Mouse (Mus musculus) midbrain, embryonic 13.5 days (tissue): ENCODE data around the gene Pom121l2. TPM values are rescaled to one million over a fixed set of nuclear protein-coding genes. Genes with fewer than 3 reads are reported as not detected.
A peak's percentile ranks its signal among the peaks of the same experiment; 100 is the strongest.
"Not testable (repeated sequence)": the region's sequence is repeated elsewhere in the genome, so short reads cannot be mapped to it uniquely, and the experiment has no call there.

Experiments
- ATAC-seq: fragments of 200-750 bp; cut with Nextera tagmentation; 2 replicates; pipeline ENCODE4 v1.8.0; 2017; ENCODE audit warnings: mild to moderate bottlenecking, moderate TSS enrichment, moderate library complexity
- H3K27ac ChIP-seq: fragments of 300-500 bp; sonication (generic); 2 replicates; pipeline ENCODE4 v1.5.1; 2015; ENCODE audit warnings: inconsistent platforms, mild to moderate bottlenecking, moderate library complexity
- H3K27me3 ChIP-seq: fragments of 300-500 bp; sonication (generic); 2 replicates; pipeline ENCODE4 v1.6.1; 2015; ENCODE audit warnings: mild to moderate bottlenecking, inconsistent platforms
- H3K36me3 ChIP-seq: fragments of 300-500 bp; sonication (generic); 2 replicates; pipeline ENCODE4 v1.6.1; 2015; ENCODE audit warnings: mild to moderate bottlenecking, inconsistent platforms
- H3K4me1 ChIP-seq: fragments of 300-500 bp; sonication (generic); replicated peaks from 2 replicates; pipeline ENCODE4 v1.6.1; 2015; ENCODE audit warnings: inconsistent platforms
- H3K4me2 ChIP-seq: fragments of 300-500 bp; sonication (generic); replicated peaks from 2 replicates; pipeline ENCODE4 v1.6.1; 2015; ENCODE audit warnings: moderate library complexity, mild to moderate bottlenecking, inconsistent platforms
- H3K4me3 ChIP-seq: fragments of 300-500 bp; sonication (generic); replicated peaks from 2 replicates; pipeline ENCODE4 v1.5.1; 2015; ENCODE audit warnings: mild to moderate bottlenecking, inconsistent platforms
- H3K9ac ChIP-seq: fragments of 300-500 bp; sonication (generic); replicated peaks from 2 replicates; pipeline ENCODE4 v1.6.1; 2015; ENCODE audit warnings: mild to moderate bottlenecking, inconsistent platforms
- H3K9me3 ChIP-seq: fragments of 300-500 bp; sonication (generic); 2 replicates; pipeline ENCODE4 v1.6.1; 2016; ENCODE audit warnings: mild to moderate bottlenecking, inconsistent platforms
- WGBS: fragments of 180-500 bp; shearing (Covaris S2); methylation state at CpG from one replicate; pipeline ENCODE4 v1.1.7; 2015; 5-methylcytosine and 5-hydroxymethylcytosine counted together
- polyA plus RNA-seq: library from polyadenylated mRNA; unstranded; fragments of >200 nt; fragmentation: Nextera tagmentation; extraction: Ambion mirVana; gene quantifications from 2 replicates; pipeline ENCODE4 v1.2.1, GENCODE M21; 2015

The Pom121l2 gene
- polyA plus RNA-seq, 1 experiment from 2014 or later = not detected

DNA sequence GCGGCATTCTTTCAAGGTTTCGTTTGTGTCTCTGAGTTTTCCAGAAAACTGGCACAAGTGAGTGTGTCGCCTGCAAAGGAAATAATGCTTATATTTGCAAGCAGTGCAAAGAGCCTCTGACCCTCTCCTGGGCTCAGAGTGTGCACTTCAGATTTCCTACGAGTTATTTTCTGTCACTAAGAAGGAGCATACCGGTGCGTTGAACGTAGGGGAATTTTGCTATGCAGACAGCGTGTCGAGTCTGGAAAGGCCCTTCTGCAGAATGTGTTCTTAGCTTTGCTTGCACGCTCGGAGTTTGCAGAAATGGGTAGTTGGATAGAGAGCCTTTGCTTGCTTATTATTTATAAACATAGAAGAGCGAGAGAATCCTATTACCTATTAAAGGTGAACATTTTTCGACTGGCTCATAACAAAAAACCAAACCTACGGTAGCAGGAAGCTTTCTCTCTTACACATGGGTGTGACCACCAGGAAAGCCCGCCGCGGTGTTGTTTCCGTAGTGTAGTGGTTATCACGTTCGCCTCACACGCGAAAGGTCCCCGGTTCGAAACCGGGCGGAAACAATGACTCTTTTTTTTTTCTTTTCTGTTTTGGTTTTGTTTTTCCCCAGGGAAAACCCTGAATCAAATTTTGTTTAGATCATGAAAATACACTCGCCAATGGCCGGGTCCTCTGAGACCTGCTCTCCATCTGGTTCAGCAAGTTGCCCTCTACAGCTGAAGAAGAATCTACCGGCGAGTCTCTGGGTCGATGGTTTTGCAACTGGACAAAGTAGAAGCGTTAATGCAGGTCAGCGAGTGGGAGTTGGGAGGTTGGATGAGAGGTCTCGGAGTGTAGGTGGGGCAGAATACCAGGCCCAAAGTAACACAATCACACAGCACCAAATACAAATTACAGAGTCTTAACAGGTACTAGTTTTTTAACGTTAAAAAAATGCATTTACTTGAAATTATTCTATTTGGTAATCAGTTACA, 45.4 kb downstream of the Pom121l2 start:
- Histone ChIP-seq H3K9ac (peak overlapping the region; percentile 61), H3K4me3 (peak overlapping the region; percentile 43), H3K4me2 (peak overlapping the region; percentile 65), H3K27me3 (peaks cover 5% of the 10 kb centered on the region), H3K27ac (peak overlapping the region; percentile 59), H3K4me1 (peaks cover 16% of the 10 kb centered on the region), H3K9me3 (no peaks in the 10 kb centered on the region), H3K36me3 (no peaks in the 10 kb centered on the region)
- 1% methylated on average over 35 of the region's 35 CpGs for WGBS
- ATAC-seq = peak; percentile 9; the same call in 1 of the 2 replicates

DNA sequence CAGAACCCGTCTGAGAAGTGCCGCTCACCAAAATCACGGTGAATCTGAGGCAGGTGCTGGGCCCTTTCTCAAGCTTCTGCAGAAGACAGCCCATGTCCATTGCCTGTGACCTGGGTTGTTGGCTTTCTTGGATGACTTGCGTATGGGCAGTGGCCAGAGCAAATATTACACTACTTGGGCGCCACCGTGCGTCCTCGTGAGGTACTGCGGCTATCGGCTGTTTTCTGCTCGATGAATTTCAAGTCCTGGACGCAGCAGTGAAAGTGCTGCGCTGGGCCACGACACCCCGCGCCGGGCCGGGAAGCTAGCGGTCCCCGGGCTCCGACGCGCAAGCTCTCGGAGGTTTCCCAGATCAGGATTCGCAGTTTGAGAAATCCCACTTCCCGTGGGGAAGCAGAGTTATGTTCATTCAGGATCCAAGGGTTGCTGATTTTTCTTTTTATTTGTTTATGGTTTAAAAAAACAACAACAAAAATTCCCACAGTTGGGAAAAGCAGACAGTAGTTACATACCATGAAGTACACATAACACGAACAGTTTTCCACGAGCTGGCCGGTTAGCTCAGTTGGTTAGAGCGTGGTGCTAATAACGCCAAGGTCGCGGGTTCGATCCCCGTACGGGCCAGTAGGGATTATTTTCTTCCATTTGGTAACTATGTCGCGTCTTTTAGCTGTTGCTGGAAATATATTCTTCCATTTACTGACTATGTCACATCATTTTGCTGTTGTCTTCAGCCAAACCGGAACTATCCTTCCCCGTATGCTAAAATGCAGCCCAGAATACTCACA, 47.9 kb downstream of the Pom121l2 start:
- Histone ChIP-seq H3K27me3 (peaks cover 5% of the 10 kb centered on the region), H3K4me1 (peaks cover 12% of the 10 kb centered on the region), H3K27ac (peak overlapping the region; percentile 71; the same call in 1 of the 2 replicates), H3K4me2 (peak overlapping the region; percentile 64), H3K9me3 (no peaks in the 10 kb centered on the region), H3K4me3 (peak overlapping the region; percentile 52), H3K9ac (peak overlapping the region; percentile 75), H3K36me3 (no peaks in the 10 kb centered on the region)
- WGBS = under 1% methylated on average over 40 of the region's 40 CpGs
- ATAC-seq = peak; percentile 79

DNA sequence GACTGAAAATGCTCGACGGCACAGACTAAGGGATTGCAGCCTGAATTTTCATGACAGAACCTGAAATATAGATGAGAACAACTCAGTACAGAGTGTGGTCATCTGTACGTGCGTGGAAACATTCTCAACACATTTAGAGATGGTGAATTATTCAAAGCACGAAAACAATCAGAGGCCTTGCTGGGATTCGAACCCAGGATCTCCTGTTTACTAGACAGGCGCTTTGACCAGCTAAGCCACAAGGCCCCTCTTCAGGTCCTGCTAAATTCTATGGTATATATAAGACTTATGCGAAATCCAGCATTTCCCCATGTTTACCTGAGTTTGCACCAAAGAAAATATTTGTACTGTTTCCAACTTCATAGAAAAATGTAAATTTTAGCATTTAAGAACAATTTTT, 48.9 kb downstream of the Pom121l2 start:
- Histone ChIP-seq H3K27ac (no peak overlapping the region), H3K27me3 (no peaks in the 10 kb centered on the region), H3K9ac (no peak overlapping the region), H3K4me1 (peaks cover 19% of the 10 kb centered on the region), H3K9me3 (no peaks in the 10 kb centered on the region), H3K4me2 (no peak overlapping the region), H3K36me3 (no peaks in the 10 kb centered on the region), H3K4me3 (no peak overlapping the region)
- ATAC-seq = no peak
- WGBS = 28% methylated on average over 8 of the region's 8 CpGs

DNA sequence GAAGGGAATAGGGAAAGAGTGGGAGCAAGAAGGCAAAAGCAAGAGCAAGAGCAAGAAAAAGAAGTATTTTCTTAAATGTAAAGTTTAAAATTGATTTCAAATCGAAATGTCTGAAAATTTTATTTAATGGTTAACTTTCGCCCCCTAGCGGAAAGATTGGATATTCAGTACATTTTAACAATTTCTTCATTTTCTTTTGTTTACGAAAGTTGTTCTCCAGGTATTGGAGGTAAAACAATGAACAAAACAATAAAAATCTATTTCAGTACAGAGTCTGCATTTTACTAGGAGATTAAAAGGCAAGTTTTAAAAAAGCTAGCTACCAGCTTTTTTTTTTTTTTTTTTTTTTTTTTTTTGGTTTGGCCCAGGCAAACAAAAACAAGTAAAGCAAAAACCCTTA, 49.5 kb downstream of the Pom121l2 start:
- 19% methylated on average over 4 of the region's 4 CpGs for WGBS
- Histone ChIP-seq H3K4me1 (peaks cover 20% of the 10 kb centered on the region), H3K4me2 (no peak overlapping the region), H3K9ac (no peak overlapping the region), H3K9me3 (no peaks in the 10 kb centered on the region), H3K27ac (no peak overlapping the region), H3K4me3 (no peak overlapping the region), H3K36me3 (no peaks in the 10 kb centered on the region), H3K27me3 (no peaks in the 10 kb centered on the region)
- ATAC-seq = no peak

DNA sequence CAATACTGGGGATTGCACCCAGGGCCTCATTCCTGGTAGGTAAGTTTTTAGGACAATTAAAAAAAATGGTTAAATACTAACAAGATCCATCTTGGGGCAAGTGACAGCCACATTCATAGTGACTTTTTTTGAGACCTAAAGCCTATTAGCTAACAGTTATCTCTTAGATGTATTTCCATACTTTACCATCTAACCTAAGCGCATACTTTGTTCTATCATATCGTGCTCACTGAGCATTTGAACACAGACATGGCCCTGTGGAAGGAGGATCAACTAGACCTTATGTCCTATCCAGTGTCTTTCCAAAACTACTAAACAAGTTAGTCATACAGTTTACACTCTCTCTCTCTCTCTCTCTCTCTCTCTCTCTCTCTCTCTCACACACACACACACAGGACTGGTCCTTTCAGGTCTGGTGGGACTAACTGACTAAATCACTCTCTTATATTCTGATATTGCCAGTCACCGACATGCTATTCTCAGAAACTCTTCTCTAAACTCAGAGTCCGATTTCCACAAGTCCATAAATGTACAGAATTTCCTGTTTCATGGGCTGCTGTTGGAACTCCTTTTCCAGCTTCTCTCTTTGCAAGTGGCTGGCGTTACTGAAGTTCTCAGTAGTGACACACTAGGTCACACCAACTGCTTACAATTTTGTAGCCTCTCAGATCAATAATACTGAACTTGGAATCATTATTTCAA, 52.9 kb downstream of the Pom121l2 start:
- H3K4me2 ChIP-seq = peak overlapping the region; percentile 70
- peak overlapping the region; percentile 43 for H3K4me3 ChIP-seq
- ATAC-seq = no peak
- H3K36me3 ChIP-seq = no peaks in the 10 kb centered on the region
- H3K9me3 ChIP-seq = no peaks in the 10 kb centered on the region
- H3K4me1 ChIP-seq = peaks cover 19% of the 10 kb centered on the region
- H3K27me3 ChIP-seq = no peaks in the 10 kb centered on the region
- WGBS = 52% methylated on average over 5 of the region's 5 CpGs
- H3K27ac ChIP-seq = no peak overlapping the region
- no peak overlapping the region for H3K9ac ChIP-seq

DNA sequence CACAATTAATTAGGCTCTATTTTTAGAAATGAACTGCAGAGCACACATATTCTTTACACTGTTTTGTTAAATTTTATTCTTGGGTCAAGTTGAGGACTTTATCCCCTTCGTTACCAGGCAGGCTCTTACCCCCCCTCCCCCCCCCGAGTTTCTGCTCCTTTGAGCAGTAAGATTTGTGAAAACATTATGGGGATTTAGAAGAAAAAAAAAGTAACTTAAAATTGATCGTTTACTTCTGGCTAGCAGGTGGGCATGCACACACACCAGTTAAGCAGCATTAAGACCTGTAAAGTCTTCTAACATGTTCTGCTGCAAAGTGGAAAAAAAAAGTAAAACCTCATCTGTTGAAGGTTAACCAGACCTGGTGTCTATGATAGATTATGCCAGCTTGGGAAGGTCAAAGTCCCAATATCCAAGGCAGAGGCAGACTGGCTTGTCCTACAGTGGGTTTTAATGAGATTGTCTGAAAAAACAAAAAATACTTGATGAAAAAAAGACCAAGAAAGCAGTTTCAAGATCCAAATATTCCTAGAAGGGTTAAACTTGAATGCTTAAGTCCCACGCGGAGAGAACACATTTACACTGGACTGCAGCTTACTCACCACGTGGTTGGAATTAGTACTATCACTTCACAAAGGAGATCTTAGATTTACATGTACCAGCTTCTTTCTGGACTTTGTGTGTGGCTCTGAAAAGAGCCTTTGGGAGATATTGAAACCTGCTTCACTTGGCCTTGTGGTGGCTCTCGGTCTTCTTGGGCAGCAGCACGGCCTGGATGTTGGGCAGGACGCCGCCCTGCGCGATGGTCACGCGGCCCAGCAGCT, 53.7 kb downstream of the Pom121l2 start:
- Histone ChIP-seq H3K27me3 (no peaks in the 10 kb centered on the region), H3K4me1 (peaks cover 19% of the 10 kb centered on the region), H3K9me3 (no peaks in the 10 kb centered on the region), H3K4me3 (peak overlapping the region; percentile 43), H3K27ac (no peak overlapping the region), H3K4me2 (peak overlapping the region; percentile 70), H3K9ac (peak overlapping the region; percentile 54), H3K36me3 (no peaks in the 10 kb centered on the region)
- WGBS = under 1% methylated on average over 14 of the region's 14 CpGs
- ATAC-seq = no peak

DNA sequence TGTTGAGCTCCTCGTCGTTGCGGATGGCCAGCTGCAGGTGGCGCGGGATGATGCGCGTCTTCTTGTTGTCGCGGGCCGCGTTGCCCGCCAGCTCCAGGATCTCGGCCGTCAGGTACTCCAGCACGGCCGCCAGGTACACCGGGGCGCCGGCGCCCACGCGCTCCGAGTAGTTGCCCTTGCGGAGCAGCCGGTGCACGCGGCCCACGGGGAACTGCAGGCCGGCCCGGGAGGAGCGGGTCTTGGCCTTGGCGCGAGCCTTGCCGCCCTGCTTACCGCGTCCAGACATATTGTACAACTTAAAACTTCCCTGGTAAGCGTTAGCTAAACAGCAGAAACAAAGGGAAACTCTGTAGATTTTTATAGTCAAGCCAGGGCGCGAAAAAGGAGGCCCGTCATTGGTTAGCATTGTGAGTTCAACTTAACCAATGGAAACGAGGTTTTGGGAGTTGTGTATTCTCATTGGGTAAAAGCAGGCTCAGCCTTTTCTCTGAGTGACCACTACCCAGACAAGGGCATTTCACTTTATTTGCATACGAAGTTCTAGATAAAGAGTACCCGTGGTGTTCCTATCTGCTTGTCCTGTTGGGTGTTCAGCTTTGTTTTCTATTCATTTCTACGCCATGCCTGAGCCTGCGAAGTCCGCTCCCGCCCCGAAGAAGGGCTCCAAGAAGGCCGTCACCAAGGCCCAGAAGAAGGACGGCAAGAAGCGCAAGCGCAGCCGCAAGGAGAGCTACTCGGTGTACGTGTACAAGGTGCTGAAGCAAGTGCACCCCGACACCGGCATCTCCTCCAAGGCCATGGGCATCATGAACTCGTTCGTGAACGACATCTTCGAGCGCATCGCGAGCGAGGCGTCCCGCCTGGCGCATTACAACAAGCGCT, 54.5 kb downstream of the Pom121l2 start, which contains the start of the genes Hist1h2ah and Hist1h2bk:
TSS of gene Hist1h2ah (minus strand) at position 302 of the 882 bp plus-strand sequence.
TSS of gene Hist1h2bk (plus strand) at position 604 of the 882 bp plus-strand sequence.
- H3K9me3 ChIP-seq, H3K27me3 ChIP-seq, H3K36me3 ChIP-seq: not testable (repeated sequence)
- WGBS = under 1% methylated on average over 24 of the region's 69 CpGs
- H3K4me1 ChIP-seq = peaks cover 27% of the 10 kb centered on the region
- H3K4me2 ChIP-seq = peak within 1 kb of the TSS; percentile 70
- H3K4me3 ChIP-seq = peak within 1 kb of the TSS; percentile 43
- H3K27ac ChIP-seq = peak within 1 kb of the TSS; percentile 80
- peak within 1 kb of the TSS; percentile 57 for H3K9ac ChIP-seq
- peak; percentile 98 for ATAC-seq

DNA sequence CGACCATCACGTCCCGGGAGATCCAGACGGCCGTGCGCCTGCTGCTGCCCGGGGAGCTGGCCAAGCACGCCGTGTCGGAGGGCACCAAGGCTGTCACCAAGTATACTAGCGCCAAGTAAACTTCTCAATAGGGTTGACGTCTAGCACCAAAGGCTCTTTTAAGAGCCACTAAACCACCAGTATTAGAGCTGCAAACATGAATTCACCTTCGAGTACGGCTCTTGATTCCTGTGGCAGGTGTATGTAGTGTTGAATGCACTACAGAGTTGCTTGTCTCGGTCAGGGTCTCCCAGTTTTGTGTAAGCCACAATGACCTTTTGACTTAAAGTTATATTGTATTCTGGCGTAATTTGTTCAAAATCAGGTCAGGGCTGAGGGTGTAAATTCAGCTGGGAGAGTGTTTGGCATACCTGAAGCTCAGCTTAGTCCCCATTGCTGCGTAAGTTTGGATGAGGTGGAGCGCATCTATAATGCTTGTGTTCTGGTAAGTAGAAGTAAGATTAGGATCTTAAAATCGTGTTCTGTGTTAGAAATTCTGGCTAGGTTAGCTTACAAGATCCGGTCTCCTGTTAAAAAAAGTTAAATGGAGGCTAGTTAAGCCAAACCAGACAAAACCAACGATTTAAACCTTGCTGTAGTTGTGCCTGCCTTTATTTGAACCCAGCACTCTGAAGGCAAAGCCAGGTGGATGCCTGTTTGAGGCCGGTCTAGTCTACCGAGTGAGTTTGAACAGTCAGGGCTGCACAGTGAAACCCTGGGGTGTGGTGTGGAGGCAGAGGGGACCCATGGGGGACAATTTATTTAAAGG, 55.4 kb downstream of the Pom121l2 start:
- H3K4me3 ChIP-seq = peak overlapping the region; percentile 43
- H3K27ac ChIP-seq = peak overlapping the region; percentile 75
- peak overlapping the region; percentile 70 for H3K4me2 ChIP-seq
- H3K4me1 ChIP-seq = peaks cover 31% of the 10 kb centered on the region
- H3K9me3 ChIP-seq = no peaks in the 10 kb centered on the region
- no peaks in the 10 kb centered on the region for H3K27me3 ChIP-seq
- peak; percentile 27; the same call in 1 of the 2 replicates for ATAC-seq
- no peaks in the 10 kb centered on the region for H3K36me3 ChIP-seq
- WGBS = 2% methylated on average over 22 of the region's 23 CpGs
- peak overlapping the region; percentile 57 for H3K9ac ChIP-seq

DNA sequence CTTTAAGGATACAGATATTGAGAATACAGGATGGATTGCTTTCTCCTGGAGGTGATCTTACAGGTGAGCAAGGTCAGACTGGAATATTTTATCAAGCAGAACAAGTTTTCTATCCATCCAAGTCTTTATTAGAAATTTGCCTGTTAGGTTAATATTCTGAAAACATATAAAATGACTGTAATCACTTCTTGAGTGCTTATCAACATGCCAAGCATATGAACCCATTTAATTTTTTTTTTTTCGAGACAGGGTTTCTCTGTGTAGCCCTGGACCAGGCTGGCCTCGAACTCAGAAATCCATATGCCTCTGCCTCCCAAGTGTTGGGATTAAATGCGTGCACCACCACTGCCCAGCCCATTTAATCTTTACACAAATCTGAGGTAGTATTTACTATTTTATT, 56.0 kb downstream of the Pom121l2 start:
- Histone ChIP-seq H3K9ac (peak overlapping the region; percentile 57), H3K4me3 (peak overlapping the region; percentile 43), H3K9me3 (no peaks in the 10 kb centered on the region), H3K36me3 (no peaks in the 10 kb centered on the region), H3K4me1 (peaks cover 35% of the 10 kb centered on the region), H3K4me2 (peak overlapping the region; percentile 70), H3K27ac (no peak overlapping the region; the same call in 1 of the 2 replicates), H3K27me3 (no peaks in the 10 kb centered on the region)
- 61% methylated on average over 3 of the region's 3 CpGs for WGBS
- no peak for ATAC-seq

DNA sequence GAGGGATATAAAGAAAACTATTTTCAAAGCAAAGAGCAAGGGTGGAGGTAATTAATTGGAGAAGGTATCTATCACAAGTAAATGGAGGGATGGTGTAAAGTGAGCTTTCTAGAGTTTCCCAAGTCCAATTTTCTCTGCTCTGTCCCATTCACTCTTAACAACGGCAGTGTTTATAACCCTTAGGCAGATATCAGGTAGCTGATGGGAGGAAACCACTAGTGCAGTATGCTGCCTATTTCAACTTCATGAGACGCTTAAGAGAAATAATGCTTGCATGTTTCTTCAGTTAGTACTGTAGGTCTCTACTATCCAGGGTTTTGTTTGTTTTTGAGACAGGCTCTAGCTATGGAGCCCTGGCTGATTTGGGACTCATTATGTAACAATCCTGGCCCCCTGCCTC, 56.4 kb downstream of the Pom121l2 start:
- H3K9me3 ChIP-seq = no peaks in the 10 kb centered on the region
- H3K4me2 ChIP-seq = no peak overlapping the region
- no peaks in the 10 kb centered on the region for H3K27me3 ChIP-seq
- ATAC-seq = no peak
- no peak overlapping the region for H3K27ac ChIP-seq
- peaks cover 39% of the 10 kb centered on the region for H3K4me1 ChIP-seq
- no peaks in the 10 kb centered on the region for H3K36me3 ChIP-seq
- WGBS = 84% methylated on average over 2 of the region's 2 CpGs
- H3K4me3 ChIP-seq = no peak overlapping the region
- no peak overlapping the region for H3K9ac ChIP-seq
